Mouse (Mus musculus): Measurements from ENCODE around the gene Spin2g.
"Not testable (repeated sequence)": the region's sequence is repeated elsewhere in the genome, so short reads cannot be mapped to it uniquely, and the experiment has no call there.

The Spin2g gene

DNA sequence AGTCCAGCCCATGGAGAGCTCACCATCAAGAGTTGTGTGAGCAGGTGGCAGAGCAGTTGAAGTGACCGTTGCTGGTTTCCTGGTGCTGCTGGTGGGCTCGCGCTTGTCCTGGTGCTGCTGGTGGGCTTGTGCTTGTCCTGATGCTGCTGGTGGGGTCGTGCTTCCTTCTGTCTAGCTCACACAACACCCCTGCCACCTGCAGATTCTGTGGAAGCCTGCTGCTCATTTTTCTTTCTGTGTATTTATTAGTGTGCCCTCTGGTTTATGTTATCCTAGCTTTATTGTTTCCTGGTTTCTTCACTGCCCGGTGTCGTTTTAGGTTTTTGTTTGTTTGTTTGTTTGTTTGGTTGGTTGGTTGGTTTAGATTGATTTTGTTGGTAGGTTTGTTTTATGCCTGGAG is at the start of gene Spin2g:
Spin2g (minus strand) TSS at position 101 of the 400 bp plus-strand sequence.
- not testable (repeated sequence) for DNase-seq (ENCODE audit: low spot score)
